8 mouse cellular contexts compared by ENCODE assay signal in the genomic region with DNA sequence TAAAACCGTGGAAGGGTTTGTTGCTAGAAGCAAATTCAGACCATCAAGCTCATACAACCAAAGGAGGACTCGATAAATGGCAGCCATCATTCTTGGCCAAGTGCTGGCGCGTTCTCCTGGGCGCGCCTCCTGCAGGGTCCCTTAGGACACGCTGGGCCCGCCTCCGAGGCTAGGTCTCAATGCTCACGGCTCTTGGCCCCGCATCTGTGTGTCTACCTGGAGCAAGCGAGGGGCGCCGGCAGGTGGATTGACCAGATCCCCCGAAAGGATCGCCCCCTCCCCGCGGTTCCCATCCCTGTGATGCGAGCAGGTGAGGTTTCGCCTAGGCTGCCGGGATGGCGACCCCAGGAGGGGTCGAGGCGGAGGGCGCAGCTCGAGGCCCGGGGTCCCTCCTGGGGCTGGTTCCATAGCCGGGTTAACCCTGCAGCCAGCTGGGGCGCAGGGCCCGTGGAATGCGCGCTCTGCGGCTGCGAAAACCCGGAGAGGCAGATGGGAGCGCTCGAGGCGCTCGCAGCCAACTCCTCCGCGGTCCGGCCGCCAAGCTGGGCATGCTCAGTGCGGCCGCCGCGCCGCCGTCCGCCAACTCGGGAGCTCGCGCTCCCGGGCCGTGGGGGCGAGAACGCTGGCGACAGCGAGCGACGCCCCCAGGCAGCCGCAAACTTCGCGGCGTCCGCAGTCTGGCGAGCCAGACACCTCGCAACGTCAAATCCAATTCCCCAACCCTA. TPM values are rescaled to one million over a fixed set of nuclear protein-coding genes. Genes with fewer than 3 reads are reported as not detected.
DNase-seq lines count a peak whose midpoint lies in the region; ATAC-seq lines count a peak whose summit lies in the region.

Gene Med12l, plus strand, starts transcription at position 555 of the 725 bp plus-strand sequence.

- peaks cover 7% of the 10 kb centered on the region for H3K4me1 ChIP-seq in hindbrain, embryonic 11.5 days (replicated peaks; ENCODE audit: control insufficient read depth, insufficient read depth, low read length)
- peaks cover 10% of the 10 kb centered on the region for H3K4me1 ChIP-seq in lung, embryonic 15.5 days

- peak within 1 kb of the TSS; percentile 92 for H3K27ac ChIP-seq in hindbrain, embryonic 11.5 days (ENCODE audit: low read depth, low read length)
- peak within 1 kb of the TSS; percentile 91 for H3K27ac ChIP-seq in lung, embryonic 15.5 days

- H3K4me3 ChIP-seq in hindbrain, embryonic 11.5 days (ENCODE audit: low read depth, low read length) = peak within 1 kb of the TSS; percentile 74
- peak within 1 kb of the TSS; percentile 76 for H3K4me3 ChIP-seq in lung, embryonic 15.5 days

- no peaks in the 10 kb centered on the region for H3K27me3 ChIP-seq in hindbrain, embryonic 11.5 days (ENCODE audit: control insufficient read depth, insufficient read depth, low read length)
- H3K27me3 ChIP-seq in lung, embryonic 15.5 days = peaks cover 60% of the 10 kb centered on the region

- peak; percentile 81 for ATAC-seq in frontal cortex, adult (ENCODE audit: low TSS enrichment)
- ATAC-seq in hindbrain, embryonic 11.5 days (ENCODE audit: low FRiP score) = peak; percentile 73
- peak; percentile 66 for ATAC-seq in lung, embryonic 15.5 days (ENCODE audit: borderline replicate concordance, extremely low read depth, low FRiP score, low TSS enrichment)

- DNase-seq in WW6 (ENCODE audit: low read depth, low spot score) (peak; percentile 45), adipocyte (ENCODE audit: low spot score) (no peak)
- peak; percentile 85 for DNase-seq in cerebellum, adult 8-10 months
- no peak for DNase-seq in hindbrain, embryonic 11.5 days (ENCODE audit: low spot score)
- DNase-seq in layer of hippocampus, postnatal 14 days (ENCODE audit: low spot score in 2 of 2) = peak; percentile 85 to 86
- DNase-seq in retina, postnatal 7 days (ENCODE audit: low read depth, low spot score) = peak; percentile 67

- H3K9me3 ChIP-seq in hindbrain, embryonic 11.5 days (ENCODE audit: control insufficient read depth, low read length) = no peaks in the 10 kb centered on the region
- no peaks in the 10 kb centered on the region for H3K9me3 ChIP-seq in lung, embryonic 15.5 days

- under 1% methylated on average over 51 of the region's 69 CpGs for WGBS in hindbrain, embryonic 11.5 days
- WGBS in lung, embryonic 15.5 days = under 1% methylated on average over 53 of the region's 69 CpGs

- no peaks in the 10 kb centered on the region for H3K36me3 ChIP-seq in hindbrain, embryonic 11.5 days (ENCODE audit: control insufficient read depth, insufficient read depth, low read length)
- no peaks in the 10 kb centered on the region for H3K36me3 ChIP-seq in lung, embryonic 15.5 days

- peak within 1 kb of the TSS; percentile 94 for H3K4me2 ChIP-seq in hindbrain, embryonic 11.5 days (replicated peaks; ENCODE audit: low read depth, low read length)
- H3K4me2 ChIP-seq in lung, embryonic 15.5 days = peak within 1 kb of the TSS; percentile 96

- peak within 1 kb of the TSS; percentile 79 for H3K9ac ChIP-seq in hindbrain, embryonic 11.5 days (ENCODE audit: low read depth, low read length)
- H3K9ac ChIP-seq in lung, embryonic 15.5 days = peak within 1 kb of the TSS; percentile 61

RNA-seq across cellular contexts. Expression of gene Med12l, which starts in this region (rescaled TPM):
- 3.8 and 4.7 TPM in 2 replicates for polyA plus RNA-seq in hindbrain, embryonic 11.5 days (2014; fragmentation: Nextera tagmentation; extraction: Ambion mirVana)
- 10 to 100 TPM; 37.5 to 37.7 TPM for total RNA-seq in layer of hippocampus, postnatal 14 days (2021)
- polyA plus RNA-seq in lung, embryonic 15.5 days (2015; fragmentation: Nextera tagmentation; extraction: Ambion mirVana) = 1.9 TPM in 2 replicates

Comparison
In these comparisons a context has a peak if more than half of its experiments do, and no peak if none do; other contexts are left out.
1. DNase-seq: peak in WW6 (single experiment), cerebellum, adult 8-10 months (single experiment), layer of hippocampus, postnatal 14 days (2 of 2) and retina, postnatal 7 days (single experiment); none in hindbrain, embryonic 11.5 days (single experiment) and adipocyte (single experiment).
2. Peak in every context shown above with its lines, with median percentiles within 50 percentile points of each other: ATAC-seq.